ENCODE assay signal across 8 mouse cellular contexts in genomic region chr17:26244101-26244841, GRCm38 (mm10). TPM values are rescaled to one million over a fixed set of nuclear protein-coding genes. Genes with fewer than 3 reads are reported as not detected.
DNase-seq lines count a peak whose midpoint lies in the region; ATAC-seq and TF ChIP-seq lines count a peak whose summit lies in the region.

Gene Fam234a (minus strand): TSS chr17:26244242.

- H3K4me2 ChIP-seq in lung, embryonic 15.5 days: peak within 1 kb of the TSS; percentile 86

- H3K4me1 ChIP-seq in hindbrain, embryonic 10.5 days (replicated peaks): peaks cover 27% of the 10 kb centered on the region
- H3K4me1 ChIP-seq in lung, embryonic 15.5 days: peaks cover 14% of the 10 kb centered on the region; the same call in 1 of the 2 replicates
- H3K4me1 ChIP-seq in olfactory bulb, adult 2 months (ENCODE audit: control insufficient read depth, insufficient read depth, low read length): peaks cover 6% of the 10 kb centered on the region
- peaks cover 6% of the 10 kb centered on the region for H3K4me1 ChIP-seq in thymus, adult 2 months (replicated peaks; ENCODE audit: control insufficient read depth, insufficient read depth, low read length)

- peak within 1 kb of the TSS; percentile 89 for H3K27ac ChIP-seq in hindbrain, embryonic 10.5 days
- H3K27ac ChIP-seq in lung, embryonic 15.5 days: peak within 1 kb of the TSS; percentile 77
- H3K27ac ChIP-seq in olfactory bulb, adult 2 months (ENCODE audit: insufficient read depth, low read depth, low read length): peak within 1 kb of the TSS; percentile 85
- H3K27ac ChIP-seq in thymus, adult 2 months (ENCODE audit: control insufficient read depth, insufficient read depth, low read length): peak within 1 kb of the TSS; percentile 14; the same call in 1 of the 2 replicates

- H3K27me3 ChIP-seq in hindbrain, embryonic 10.5 days (ENCODE audit: insufficient read depth, poor library complexity, severe bottlenecking): no peaks in the 10 kb centered on the region
- H3K27me3 ChIP-seq in lung, embryonic 15.5 days: no peaks in the 10 kb centered on the region
- no peaks in the 10 kb centered on the region for H3K27me3 ChIP-seq in thymus, adult 2 months (ENCODE audit: control insufficient read depth, insufficient read depth, low read length)

- H3K36me3 ChIP-seq in hindbrain, embryonic 10.5 days: no peaks in the 10 kb centered on the region
- no peaks in the 10 kb centered on the region for H3K36me3 ChIP-seq in lung, embryonic 15.5 days
- no peaks in the 10 kb centered on the region for H3K36me3 ChIP-seq in thymus, adult 2 months (ENCODE audit: control insufficient read depth, insufficient read depth, low read length)

- ATAC-seq in lung, embryonic 15.5 days (ENCODE audit: borderline replicate concordance, extremely low read depth, low FRiP score, low TSS enrichment): peak; percentile 98

- peak within 1 kb of the TSS; percentile 80 for H3K4me3 ChIP-seq in hindbrain, embryonic 10.5 days
- H3K4me3 ChIP-seq in lung, embryonic 15.5 days: peak within 1 kb of the TSS; percentile 79
- peak within 1 kb of the TSS; percentile 86 for H3K4me3 ChIP-seq in olfactory bulb, adult 2 months (ENCODE audit: insufficient read depth, low read depth, low read length)
- peak within 1 kb of the TSS; percentile 63 for H3K4me3 ChIP-seq in thymus, adult 2 months (ENCODE audit: control insufficient read depth, insufficient read depth, low read length)

- H3K9me3 ChIP-seq in hindbrain, embryonic 10.5 days: no peaks in the 10 kb centered on the region
- no peaks in the 10 kb centered on the region for H3K9me3 ChIP-seq in lung, embryonic 15.5 days

- peak; percentile 98 for DNase-seq in NIH3T3 (ENCODE audit: low read depth)
- peak; percentile 95 for DNase-seq in cerebellum, adult 9-11 months
- DNase-seq in frontal cortex, adult 2 months (ENCODE audit: extremely low spot score in 1 of 2, low spot score in 1 of 2): peak; percentile 88 to 92
- DNase-seq in hindbrain, embryonic 10.5 days (ENCODE audit: low spot score): peak; percentile 98
- peak; percentile 82 for DNase-seq in layer of hippocampus, adult 9-10 months (ENCODE audit: low spot score)
- peak; percentile 89 for DNase-seq in thymus, adult 2 months

- H3K9ac ChIP-seq in lung, embryonic 15.5 days: peak within 1 kb of the TSS; percentile 72

- TF ChIP-seq POLR2A in olfactory bulb, adult 2 months (IDR thresholded peaks at IDR 0.05; ENCODE audit: insufficient read depth, low read depth, low read length): peak; percentile 44; the same call in 1 of the 2 replicates
- 0 out of 2 replicates have a peak, but pooled peaks have one; percentile 2 for TF ChIP-seq POLR2A in thymus, adult 2 months (IDR thresholded peaks at IDR 0.05; ENCODE audit: control insufficient read depth, extremely low read depth, insufficient read depth, low read length, poor library complexity)

- WGBS in hindbrain, embryonic 10.5 days: 9% methylated on average over 33 of the region's 33 CpGs
- WGBS in lung, embryonic 15.5 days: 8% methylated on average over 29 of the region's 33 CpGs
- 4% methylated on average over 33 of the region's 33 CpGs for WGBS in olfactory bulb, adult 2 months
- 5% methylated on average over 30 of the region's 33 CpGs for WGBS in thymus, adult 2 months

- no peak for TF ChIP-seq CTCF in olfactory bulb, adult 2 months (IDR thresholded peaks at IDR 0.05; ENCODE audit: insufficient read depth, low read depth, low read length)
- 0 out of 2 replicates have a peak, but pooled peaks have one; percentile 8 for TF ChIP-seq CTCF in thymus, adult 2 months (IDR thresholded peaks at IDR 0.05; ENCODE audit: borderline replicate concordance, control insufficient read depth, extremely low read depth, insufficient read depth, low read length, poor library complexity)

RNA-seq across cellular contexts. Expression of gene Fam234a, which starts in this region (rescaled TPM):
- polyA plus RNA-seq in frontal cortex, adult 2 months (2012; rRNA removed): 20.2 and 21.4 TPM in 2 replicates
- 26.8 and 30.8 TPM in 2 replicates for polyA plus RNA-seq in hindbrain, embryonic 10.5 days (2016; fragmentation: Nextera tagmentation; extraction: Ambion mirVana)
- 44.4 and 44.7 TPM in 2 replicates for polyA plus RNA-seq in lung, embryonic 15.5 days (2015; fragmentation: Nextera tagmentation; extraction: Ambion mirVana)
- polyA plus RNA-seq in olfactory bulb, adult 2 months (2012; ENCODE audit: insufficient read depth, insufficient read length, low replicate concordance, missing spikeins): not detected in 2 replicates
- polyA plus RNA-seq in thymus, adult 2 months (2012; rRNA removed): 18.9 and 24.3 TPM in 2 replicates

Comparison
In these comparisons a context has a peak if more than half of its experiments do, and no peak if none do; other contexts are left out.
1. Peak in every context shown above with its lines: DNase-seq, ATAC-seq, H3K4me3 ChIP-seq and H3K27ac ChIP-seq.
2. H3K27ac ChIP-seq: peak in every context shown above with its lines; median percentile 89 in hindbrain, embryonic 10.5 days; 85 in olfactory bulb, adult 2 months; 77 in lung, embryonic 15.5 days; 14 in thymus, adult 2 months.